Mouse (Mus musculus): ENCODE measurements around the gene Prtn3. TPM values are rescaled to one million over a fixed set of nuclear protein-coding genes. Genes with fewer than 3 reads are reported as not detected.

Prtn3 gene
- total RNA-seq, 2 experiments from 2014 or later = not detected

- intact Hi-C loops (cut with DNase I) = no loop called here
- Histone ChIP-seq H3K27ac (no peak overlapping the region), H3K4me3 (no peak overlapping the region)
- TF ChIP-seq CTCF (IDR thresholded peaks at IDR 0.05) = no peak
- no peak for DNase-seq
Measured at GRCm38 (mm10) chr10:79920056-79920890, 46.0 kb downstream of the Prtn3 start.

GRCm38 (mm10) chr10:79920958-79921535 is 46.8 kb downstream of the Prtn3 start, which contains the start of gene R3hdm4:
R3hdm4 (minus strand) TSS chr10:79921208.
- peak within 1 kb of the TSS; percentile 50 for H3K4me3 ChIP-seq
- H3K27ac ChIP-seq = no peak within 1 kb of the TSS
- DNase-seq = no peak
- no peak for TF ChIP-seq CTCF (IDR thresholded peaks at IDR 0.05)
- intact Hi-C loops (cut with DNase I) = no loop called here

GRCm38 (mm10) chr10:79921572-79921971 is 47.3 kb downstream of the Prtn3 start:
- no peak for TF ChIP-seq CTCF (IDR thresholded peaks at IDR 0.05)
- Histone ChIP-seq H3K4me3 (peak overlapping the region; percentile 50), H3K27ac (no peak overlapping the region)
- intact Hi-C loops (cut with DNase I) = no loop called here
- no peak for DNase-seq

GRCm38 (mm10) chr10:79924998-79925784 is 50.9 kb downstream of the Prtn3 start:
- Histone ChIP-seq H3K4me3 (no peak overlapping the region; the same call in 1 of the 2 replicates), H3K27ac (peak overlapping the region; percentile 94; the same call in 1 of the 2 replicates)
- intact Hi-C loops (cut with DNase I) = loop anchor here (1.0 to 2.0 kb wide), 4 partner anchors 32 to 91 kb away; no protein-coding TSS in a partner anchor
- no peak; the same call in 1 of the 2 replicates for TF ChIP-seq CTCF (IDR thresholded peaks at IDR 0.05)
- DNase-seq = peak; percentile 90

- peak overlapping the region; percentile 94 for H3K27ac ChIP-seq
Measured at GRCm38 (mm10) chr10:79925785-79926490, 51.7 kb downstream of the Prtn3 start.

GRCm38 (mm10) chr10:79926491-79927323 is 52.4 kb downstream of the Prtn3 start, which contains the start of gene Arid3a:
Arid3a (plus strand) TSS chr10:79927043.
- intact Hi-C loops (cut with DNase I) = no loop called here
- no peak for TF ChIP-seq CTCF (IDR thresholded peaks at IDR 0.05)
- H3K4me3 ChIP-seq = peak within 1 kb of the TSS; percentile 91
- peak; percentile 91 for DNase-seq
- H3K27ac ChIP-seq = peak within 1 kb of the TSS; percentile 94

More at GRCm38 (mm10) chr10:79925785-79926490, 51.7 kb downstream of the Prtn3 start:
- intact Hi-C loops (cut with DNase I) = loop anchor here (1.0 to 2.0 kb wide), 4 partner anchors 32 to 92 kb away; no protein-coding TSS in a partner anchor
- TF ChIP-seq CTCF (IDR thresholded peaks at IDR 0.05) = no peak
- DNase-seq = no peak
- peak overlapping the region; percentile 91 for H3K4me3 ChIP-seq

- Histone ChIP-seq H3K27ac (peak overlapping the region; percentile 94), H3K4me3 (peak overlapping the region; percentile 91)
- TF ChIP-seq CTCF (IDR thresholded peaks at IDR 0.05) = peak; percentile 29
- intact Hi-C loops (cut with DNase I) = no loop called here
- DNase-seq = peak; percentile 65
Measured at GRCm38 (mm10) chr10:79927324-79928029, 53.2 kb downstream of the Prtn3 start.

- Histone ChIP-seq H3K4me3 (peak overlapping the region; percentile 91), H3K27ac (peak overlapping the region; percentile 94)
- TF ChIP-seq CTCF (IDR thresholded peaks at IDR 0.05) = no peak
- peak; percentile 34 for DNase-seq
- intact Hi-C loops (cut with DNase I) = no loop called here
Measured at GRCm38 (mm10) chr10:79928030-79928694, 53.9 kb downstream of the Prtn3 start.

GRCm38 (mm10) chr10:79928907-79929701 is 54.8 kb downstream of the Prtn3 start:
- intact Hi-C loops (cut with DNase I) = no loop called here
- no peak for DNase-seq
- Histone ChIP-seq H3K4me3 (peak overlapping the region; percentile 11; the same call in 1 of the 2 replicates), H3K27ac (no peak overlapping the region)
- no peak for TF ChIP-seq CTCF (IDR thresholded peaks at IDR 0.05)

All from gastrocnemius, adult 2 months (tissue).